Mouse (Mus musculus): Measurements from ENCODE around the gene Plac1. TPM values are rescaled to one million over a fixed set of nuclear protein-coding genes. Genes with fewer than 3 reads are reported as not detected.

Plac1 gene
- total and polyA plus RNA-seq, 2 experiments from 2014 or later = not detected

DNA sequence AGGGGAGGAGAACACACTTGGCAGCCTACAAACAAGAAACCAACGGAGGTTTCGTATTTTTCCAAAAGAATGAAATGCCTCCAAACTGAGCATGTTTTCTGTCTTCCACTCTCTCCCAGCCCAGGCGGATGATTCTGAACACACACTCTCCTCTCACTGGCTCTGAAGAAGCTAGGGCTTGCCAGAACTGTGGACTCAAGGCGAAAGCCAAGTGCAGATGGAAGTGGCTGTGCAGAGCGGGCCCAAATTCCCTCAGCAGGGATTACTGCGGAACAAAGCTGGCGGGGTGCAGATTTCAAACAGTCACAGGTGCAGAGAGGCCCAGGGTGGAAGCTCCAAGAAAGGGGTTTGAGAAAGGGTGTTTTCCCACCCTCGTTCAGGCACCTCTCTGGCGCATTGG is 19.1 kb downstream of the Plac1 start:
- TF ChIP-seq CTCF (IDR thresholded peaks at IDR 0.05; ENCODE audit: low read depth) = no peak
- no peak overlapping the region for H3K4me2 ChIP-seq (ENCODE audit: low read depth)
- no peak overlapping the region for H3K27ac ChIP-seq (ENCODE audit: low read depth, low read length)
- WGBS = 67% methylated on average over 9 of the region's 9 CpGs
- H3K36me3 ChIP-seq (ENCODE audit: insufficient read depth) = no peaks in the 10 kb centered on the region
- no peaks in the 10 kb centered on the region for H3K27me3 ChIP-seq (ENCODE audit: insufficient read depth, low read length)
- peak; percentile 77 for ATAC-seq
- no peak overlapping the region for H3K9ac ChIP-seq
- no peak overlapping the region for H3K4me3 ChIP-seq (ENCODE audit: low read depth, low read length)
- no peaks in the 10 kb centered on the region for H3K9me3 ChIP-seq (ENCODE audit: low read length)
- DNase-seq = no peak
- H3K4me1 ChIP-seq (ENCODE audit: insufficient read depth) = no peaks in the 10 kb centered on the region

DNA sequence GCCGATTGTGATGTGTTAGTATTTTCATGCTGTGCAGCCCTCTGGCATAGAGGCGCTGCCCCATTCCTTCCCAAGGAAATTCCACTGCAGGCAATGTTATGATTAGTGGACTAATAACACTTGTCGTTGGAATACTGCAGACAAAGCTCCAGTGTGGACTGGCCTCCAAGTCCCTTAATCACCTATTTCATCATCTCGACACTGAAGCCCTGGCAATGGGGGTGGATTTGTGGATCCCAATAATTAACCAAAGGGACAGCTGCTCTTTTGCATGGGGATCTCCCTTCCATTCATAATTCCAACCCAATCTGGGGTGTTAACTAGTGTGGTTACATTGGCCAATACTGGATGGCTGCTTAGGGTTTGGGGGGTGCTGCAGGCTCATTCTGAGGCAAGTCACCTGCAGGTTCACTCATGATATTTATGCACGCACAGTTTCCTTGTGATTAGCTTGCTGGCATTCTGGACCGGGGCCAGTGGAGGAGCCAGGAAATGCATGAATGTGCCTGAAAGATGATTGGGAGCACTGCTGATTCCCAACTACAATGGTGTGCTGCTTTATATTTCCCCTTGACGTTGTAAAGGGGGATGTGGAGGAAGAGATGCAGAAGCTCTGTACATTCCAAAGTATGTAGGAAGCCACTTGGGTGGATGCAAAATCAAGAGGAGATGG is 25.2 kb downstream of the Plac1 start:
- WGBS = 40% methylated on average over 7 of the region's 7 CpGs
- no peak for TF ChIP-seq CTCF (IDR thresholded peaks at IDR 0.05; ENCODE audit: low read depth)
- peak; percentile 30; the same call in 1 of the 2 replicates for ATAC-seq
- H3K9me3 ChIP-seq (ENCODE audit: low read length) = no peaks in the 10 kb centered on the region
- H3K4me3 ChIP-seq (ENCODE audit: low read depth, low read length) = no peak overlapping the region
- H3K4me2 ChIP-seq (ENCODE audit: low read depth) = no peak overlapping the region
- H3K4me1 ChIP-seq (ENCODE audit: insufficient read depth) = no peaks in the 10 kb centered on the region
- H3K36me3 ChIP-seq (ENCODE audit: insufficient read depth) = no peaks in the 10 kb centered on the region
- no peak overlapping the region for H3K27ac ChIP-seq (ENCODE audit: low read depth, low read length)
- H3K27me3 ChIP-seq (ENCODE audit: insufficient read depth, low read length) = no peaks in the 10 kb centered on the region
- no peak for DNase-seq
- no peak overlapping the region for H3K9ac ChIP-seq

DNA sequence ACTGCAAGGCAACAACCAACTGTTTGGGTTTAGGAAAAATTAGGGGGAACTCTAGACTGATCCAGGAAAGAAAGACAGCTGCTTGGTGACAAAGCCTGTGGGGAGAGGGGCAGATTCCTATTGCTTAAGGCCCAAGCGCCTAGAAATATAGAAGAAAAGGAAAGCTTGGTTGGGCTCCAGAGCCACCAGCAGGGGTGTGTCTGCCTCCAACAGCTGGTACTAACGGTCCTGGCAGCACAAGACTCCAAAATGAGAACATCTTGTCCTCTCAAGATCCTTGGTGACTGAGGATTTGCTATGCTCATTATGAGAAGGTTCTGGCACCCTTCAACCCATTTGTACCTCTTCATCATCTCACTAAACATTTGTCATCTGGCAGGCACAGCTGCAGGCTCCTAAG is 26.1 kb downstream of the Plac1 start:
- DNase-seq = no peak
- ATAC-seq = no peak; the same call in 1 of the 2 replicates
- H3K27me3 ChIP-seq (ENCODE audit: insufficient read depth, low read length) = no peaks in the 10 kb centered on the region
- no peak overlapping the region for H3K27ac ChIP-seq (ENCODE audit: low read depth, low read length)
- TF ChIP-seq CTCF (IDR thresholded peaks at IDR 0.05; ENCODE audit: low read depth) = no peak
- no peaks in the 10 kb centered on the region for H3K36me3 ChIP-seq (ENCODE audit: insufficient read depth)
- 44% methylated on average over 2 of the region's 2 CpGs for WGBS
- H3K9ac ChIP-seq = no peak overlapping the region
- H3K4me3 ChIP-seq (ENCODE audit: low read depth, low read length) = no peak overlapping the region
- no peaks in the 10 kb centered on the region for H3K4me1 ChIP-seq (ENCODE audit: insufficient read depth)
- no peaks in the 10 kb centered on the region for H3K9me3 ChIP-seq (ENCODE audit: low read length)
- no peak overlapping the region for H3K4me2 ChIP-seq (ENCODE audit: low read depth)

DNA sequence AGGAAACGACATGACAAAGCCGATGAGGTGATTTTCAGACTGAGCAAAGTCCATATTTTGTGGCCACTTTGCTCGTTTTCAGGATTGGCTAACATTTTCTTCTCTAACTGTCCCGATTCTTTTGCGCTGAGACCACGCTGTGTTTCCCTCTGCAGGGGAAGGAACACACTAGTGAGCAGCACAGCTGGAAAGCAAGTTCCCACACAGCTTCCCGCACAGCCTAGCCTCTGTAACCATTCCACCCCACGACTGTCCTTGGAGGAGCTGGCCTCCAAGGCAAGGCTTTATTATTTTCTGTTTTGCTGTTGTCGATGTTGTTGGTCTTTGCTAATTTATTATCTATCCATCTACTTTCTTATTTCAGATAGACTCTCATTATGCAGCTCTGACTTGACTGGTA is 27.4 kb downstream of the Plac1 start:
- H3K27ac ChIP-seq (ENCODE audit: low read depth, low read length) = no peak overlapping the region
- H3K4me2 ChIP-seq (ENCODE audit: low read depth) = no peak overlapping the region
- H3K9ac ChIP-seq = no peak overlapping the region
- DNase-seq = no peak
- no peak for ATAC-seq
- H3K36me3 ChIP-seq (ENCODE audit: insufficient read depth) = no peaks in the 10 kb centered on the region
- no peaks in the 10 kb centered on the region for H3K9me3 ChIP-seq (ENCODE audit: low read length)
- 53% methylated on average over 9 of the region's 9 CpGs for WGBS
- H3K4me3 ChIP-seq (ENCODE audit: low read depth, low read length) = no peak overlapping the region
- no peaks in the 10 kb centered on the region for H3K4me1 ChIP-seq (ENCODE audit: insufficient read depth)
- no peaks in the 10 kb centered on the region for H3K27me3 ChIP-seq (ENCODE audit: insufficient read depth, low read length)
- TF ChIP-seq CTCF (IDR thresholded peaks at IDR 0.05; ENCODE audit: low read depth) = no peak

DNA sequence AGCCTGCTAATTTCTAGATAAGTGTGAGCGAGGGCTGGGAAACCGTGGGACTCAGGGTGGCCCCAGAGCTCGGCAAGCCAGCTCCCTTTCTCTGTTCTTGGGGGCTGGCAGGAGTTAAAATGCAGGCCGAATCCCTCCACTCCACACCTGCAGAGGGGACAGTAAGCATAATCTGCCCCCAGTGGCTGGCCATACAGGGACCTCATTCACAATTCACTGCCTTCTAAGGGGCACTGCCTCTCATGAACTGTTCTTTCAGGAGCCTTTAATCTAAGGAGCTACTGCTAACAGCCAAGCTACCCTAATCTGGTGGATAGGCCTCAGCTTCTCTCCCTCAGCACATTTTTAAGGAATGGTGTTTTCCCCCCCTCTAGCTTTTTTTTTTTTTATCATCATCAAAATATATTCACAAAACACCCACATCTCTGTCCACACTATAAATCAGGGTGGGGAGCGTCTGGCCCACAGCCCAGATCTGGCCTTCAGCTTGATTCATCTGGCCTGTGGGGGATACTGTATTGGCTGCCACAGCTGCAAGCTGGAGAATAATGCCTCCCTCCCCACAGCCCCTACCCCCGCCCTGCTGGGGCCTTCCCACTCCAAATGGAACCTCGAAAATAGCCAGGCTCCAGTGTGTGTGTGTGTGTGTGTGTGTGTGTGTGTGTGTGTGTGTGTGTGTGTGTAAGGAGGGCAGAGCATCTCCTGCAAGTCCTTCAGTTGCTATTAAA is 28.0 kb downstream of the Plac1 start:
- no peak overlapping the region for H3K9ac ChIP-seq
- H3K27ac ChIP-seq (ENCODE audit: low read depth, low read length) = no peak overlapping the region
- no peaks in the 10 kb centered on the region for H3K27me3 ChIP-seq (ENCODE audit: insufficient read depth, low read length)
- no peak for TF ChIP-seq CTCF (IDR thresholded peaks at IDR 0.05; ENCODE audit: low read depth)
- DNase-seq = no peak
- H3K4me1 ChIP-seq (ENCODE audit: insufficient read depth) = no peaks in the 10 kb centered on the region
- H3K4me3 ChIP-seq (ENCODE audit: low read depth, low read length) = no peak overlapping the region
- 35% methylated on average over 7 of the region's 7 CpGs for WGBS
- peak; percentile 83 for ATAC-seq
- H3K9me3 ChIP-seq (ENCODE audit: low read length) = no peaks in the 10 kb centered on the region
- no peaks in the 10 kb centered on the region for H3K36me3 ChIP-seq (ENCODE audit: insufficient read depth)
- H3K4me2 ChIP-seq (ENCODE audit: low read depth) = no peak overlapping the region

DNA sequence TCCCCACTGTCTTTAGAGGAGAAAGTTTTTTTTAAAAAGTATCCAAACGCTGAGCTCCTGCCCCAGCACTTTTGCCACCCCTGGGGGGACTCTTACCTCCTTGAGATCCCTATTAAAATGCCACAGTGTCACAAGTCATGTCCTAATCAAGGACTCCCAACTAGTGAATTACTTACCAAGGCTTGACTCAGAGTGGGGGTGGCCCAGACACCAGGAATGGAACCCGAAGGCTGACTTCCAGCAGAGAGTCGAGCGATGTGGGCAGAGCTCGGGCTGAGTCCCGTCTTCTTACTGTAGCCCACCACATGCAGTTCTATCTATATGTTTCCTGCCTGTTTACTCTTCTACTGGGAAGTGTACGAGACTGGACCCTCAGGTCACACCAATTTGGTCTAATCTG is 30.5 kb downstream of the Plac1 start:
- ATAC-seq (no peak), DNase-seq (no peak)
- H3K27ac ChIP-seq (ENCODE audit: low read depth, low read length) = no peak overlapping the region
- no peak overlapping the region for H3K4me2 ChIP-seq (ENCODE audit: low read depth)
- no peaks in the 10 kb centered on the region for H3K27me3 ChIP-seq (ENCODE audit: insufficient read depth, low read length)
- H3K4me1 ChIP-seq (ENCODE audit: insufficient read depth) = no peaks in the 10 kb centered on the region
- WGBS = 55% methylated on average over 7 of the region's 7 CpGs
- no peak overlapping the region for H3K9ac ChIP-seq
- H3K9me3 ChIP-seq (ENCODE audit: low read length) = no peaks in the 10 kb centered on the region
- H3K4me3 ChIP-seq (ENCODE audit: low read depth, low read length) = no peak overlapping the region
- no peaks in the 10 kb centered on the region for H3K36me3 ChIP-seq (ENCODE audit: insufficient read depth)
- TF ChIP-seq CTCF (IDR thresholded peaks at IDR 0.05; ENCODE audit: low read depth) = no peak

DNA sequence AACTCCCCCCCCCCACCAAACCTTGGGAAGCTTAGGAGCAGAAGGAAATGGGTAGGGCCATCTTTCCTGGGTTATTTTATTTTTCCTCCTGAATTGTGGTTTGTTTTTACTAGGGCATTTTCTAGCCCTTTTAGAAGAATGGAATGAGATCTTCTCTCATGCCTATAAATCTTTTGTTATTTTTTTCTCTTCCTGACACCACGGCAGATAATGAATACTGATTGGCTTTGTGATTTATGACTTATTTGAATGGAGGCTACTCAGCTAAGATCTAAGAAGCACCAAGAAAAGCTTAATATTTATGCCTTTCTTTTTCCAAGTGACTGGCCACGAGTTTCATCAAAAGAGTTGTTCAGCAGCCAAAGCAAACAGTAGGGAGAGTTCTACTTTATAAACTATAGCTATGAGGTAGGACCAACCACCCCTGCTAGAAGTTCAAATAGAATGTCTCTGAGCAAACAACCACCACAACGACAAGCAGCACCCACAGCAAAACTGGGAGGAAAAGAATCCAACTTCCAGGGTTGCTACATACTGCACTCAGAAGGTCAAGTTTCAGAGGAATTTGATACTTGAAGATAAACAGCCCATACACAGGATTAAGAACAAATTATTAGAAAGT is 35.1 kb downstream of the Plac1 start:
- no peak overlapping the region for H3K4me2 ChIP-seq (ENCODE audit: low read depth)
- no peaks in the 10 kb centered on the region for H3K36me3 ChIP-seq (ENCODE audit: insufficient read depth)
- WGBS = 63% methylated on average over 3 of the region's 3 CpGs
- H3K9ac ChIP-seq = no peak overlapping the region
- no peaks in the 10 kb centered on the region for H3K9me3 ChIP-seq (ENCODE audit: low read length)
- ATAC-seq = no peak
- H3K27me3 ChIP-seq (ENCODE audit: insufficient read depth, low read length) = no peaks in the 10 kb centered on the region
- no peak for DNase-seq
- no peaks in the 10 kb centered on the region for H3K4me1 ChIP-seq (ENCODE audit: insufficient read depth)
- no peak for TF ChIP-seq CTCF (IDR thresholded peaks at IDR 0.05; ENCODE audit: low read depth)
- no peak overlapping the region for H3K27ac ChIP-seq (ENCODE audit: low read depth, low read length)
- no peak overlapping the region for H3K4me3 ChIP-seq (ENCODE audit: low read depth, low read length)

Measured in forebrain, postnatal 0 days (tissue).